Mouse (Mus musculus) NIH3T3 (cell line): ENCODE data around the gene Gm20916.
"Not testable (repeated sequence)": the region's sequence is repeated elsewhere in the genome, so short reads cannot be mapped to it uniquely, and the experiment has no call there.

Source experiments
- DNase-seq: peaks from one replicate; pipeline ENCODE4 v3.0.0-alpha.2; 2012; ENCODE audit warnings: low read depth

Gene Gm20916

DNA sequence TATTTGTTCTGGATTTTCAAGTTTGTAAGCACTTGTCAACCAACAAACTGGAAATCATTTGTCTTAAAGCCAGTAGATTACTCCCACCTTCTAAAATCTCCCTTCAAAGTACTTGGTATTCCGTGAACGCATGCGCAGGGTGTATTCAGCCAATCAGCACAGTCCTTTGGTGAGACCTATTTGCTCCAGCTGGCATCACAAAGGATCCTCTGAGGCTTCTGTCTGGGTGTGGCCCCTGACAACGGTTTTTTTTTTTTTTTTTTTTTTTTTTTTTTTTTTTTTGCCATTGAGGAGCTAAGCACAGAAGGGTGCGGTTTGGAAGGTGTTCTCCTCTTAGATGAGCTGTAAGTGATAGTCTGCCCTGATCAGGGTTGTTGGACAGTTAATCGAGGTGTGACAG is at the start of gene Gm20916:
Gm20916 (plus strand) TSS at position 301 of the 400 bp plus-strand sequence.
- not testable (repeated sequence) for DNase-seq
